8 mouse cellular contexts compared by ENCODE assay signal in genomic region chr10:85184964-85185608, GRCm38 (mm10). TPM values are rescaled to one million over a fixed set of nuclear protein-coding genes. Genes with fewer than 3 reads are reported as not detected.
A peak's percentile ranks its signal among the peaks of the same experiment; 100 is the strongest.
DNase-seq lines count a peak whose midpoint lies in the region; ATAC-seq and TF ChIP-seq lines count a peak whose summit lies in the region.

Gene Cry1 (minus strand): TSS chr10:85185064.

- H3K9me3 ChIP-seq in ES-E14 (ENCODE audit: control insufficient read depth, insufficient read depth, low read depth, low read length) = no peaks in the 10 kb centered on the region
- H3K9me3 ChIP-seq in forebrain, embryonic 16.5 days (ENCODE audit: control insufficient read depth, low read length) = no peaks in the 10 kb centered on the region
- H3K9me3 ChIP-seq in neural tube, embryonic 14.5 days (ENCODE audit: control insufficient read depth, low read length) = no peaks in the 10 kb centered on the region

- DNase-seq in ES-E14 (ENCODE audit: low read depth, low spot score) = peak; percentile 91
- DNase-seq in cerebellum, adult 18-20 months = peak; percentile 98 to 99
- peak; percentile 96 to 100 for DNase-seq in heart, postnatal 36 days
- peak; percentile 96 to 98 for DNase-seq in layer of hippocampus, adult 18-20 months (ENCODE audit: low spot score in 2 of 2)
- peak; percentile 97 for DNase-seq in lung, adult 18-20 months

- peaks cover 2% of the 10 kb centered on the region; the same call in 1 of the 2 replicates for H3K36me3 ChIP-seq in ES-E14 (ENCODE audit: control insufficient read depth, insufficient read depth, low read length, poor library complexity, severe bottlenecking)
- no peaks in the 10 kb centered on the region for H3K36me3 ChIP-seq in forebrain, embryonic 16.5 days (ENCODE audit: control insufficient read depth, insufficient read depth)
- no peaks in the 10 kb centered on the region for H3K36me3 ChIP-seq in neural tube, embryonic 14.5 days (ENCODE audit: control insufficient read depth, insufficient read depth, low read length)
- H3K36me3 ChIP-seq in testis, adult 2 months (ENCODE audit: control insufficient read depth, insufficient read depth, low read length) = no peaks in the 10 kb centered on the region

- no peak for TF ChIP-seq CTCF in testis, adult 2 months (IDR thresholded peaks at IDR 0.05; ENCODE audit: control insufficient read depth, insufficient read depth, insufficient replicate concordance, low read depth, low read length)

- under 1% methylated on average over 72 of the region's 75 CpGs for WGBS in forebrain, embryonic 16.5 days
- WGBS in neural tube, embryonic 14.5 days = under 1% methylated on average over 68 of the region's 75 CpGs

- intact Hi-C loops in heart, postnatal 36 days (cut with DNase I) = loop anchor here (1.0 to 2.0 kb wide), 2 partner anchors 31 to 80 kb away; no protein-coding TSS in a partner anchor

- H3K4me1 ChIP-seq in ES-E14 (ENCODE audit: control insufficient read depth in 2 of 2, insufficient read depth in 2 of 2, low read length in 2 of 2, poor library complexity in 1 of 2) = no peaks in the 10 kb centered on the region
- peaks cover 15% of the 10 kb centered on the region for H3K4me1 ChIP-seq in forebrain, embryonic 16.5 days (replicated peaks; ENCODE audit: control insufficient read depth, insufficient read depth, low read length)
- H3K4me1 ChIP-seq in neural tube, embryonic 14.5 days (ENCODE audit: control insufficient read depth, insufficient read depth, low read length) = peaks cover 11% of the 10 kb centered on the region; the same call in 1 of the 2 replicates
- peaks cover 6% of the 10 kb centered on the region for H3K4me1 ChIP-seq in testis, adult 2 months (ENCODE audit: control insufficient read depth, insufficient read depth, low read length)

- peak; percentile 50 for TF ChIP-seq POLR2A in testis, adult 2 months (IDR thresholded peaks at IDR 0.05; ENCODE audit: control insufficient read depth, low read depth, low read length)

- H3K4me2 ChIP-seq in forebrain, embryonic 16.5 days (ENCODE audit: low read length) = peak within 1 kb of the TSS; percentile 96
- peak within 1 kb of the TSS; percentile 98 for H3K4me2 ChIP-seq in neural tube, embryonic 14.5 days (ENCODE audit: low read depth, low read length)

- peak within 1 kb of the TSS; percentile 84 to 97 for H3K4me3 ChIP-seq in ES-E14 (ENCODE audit: insufficient read depth in 1 of 2, low read depth in 1 of 2, low read length in 2 of 2, poor library complexity in 1 of 2, severe bottlenecking in 1 of 2)
- peak within 1 kb of the TSS; percentile 90 for H3K4me3 ChIP-seq in forebrain, embryonic 16.5 days (replicated peaks; ENCODE audit: low read length)
- peak within 1 kb of the TSS; percentile 96 for H3K4me3 ChIP-seq in neural tube, embryonic 14.5 days (ENCODE audit: low read depth, low read length)
- peak within 1 kb of the TSS; percentile 94 for H3K4me3 ChIP-seq in testis, adult 2 months (ENCODE audit: control insufficient read depth, low read depth, low read length)

- in situ Hi-C loops in ES-E14 (cut with MboI; ENCODE audit: low sequenced_read_pairs in 2 of 2, unreplicated experiment in 2 of 2) = no loop called here

- peak within 1 kb of the TSS; percentile 68 for H3K27ac ChIP-seq in ES-E14 (ENCODE audit: insufficient read depth, low read depth, low read length, poor library complexity, severe bottlenecking)
- H3K27ac ChIP-seq in forebrain, embryonic 16.5 days (ENCODE audit: low read length) = peak within 1 kb of the TSS; percentile 94
- H3K27ac ChIP-seq in neural tube, embryonic 14.5 days (ENCODE audit: low read depth, low read length) = peak within 1 kb of the TSS; percentile 92
- H3K27ac ChIP-seq in testis, adult 2 months (ENCODE audit: control insufficient read depth, insufficient read depth, low read depth, low read length) = peak within 1 kb of the TSS; percentile 95

- H3K9ac ChIP-seq in ES-E14 (ENCODE audit: insufficient read depth, low read depth, low read length, poor library complexity, severe bottlenecking) = peak within 1 kb of the TSS; percentile 92
- peak within 1 kb of the TSS; percentile 81 for H3K9ac ChIP-seq in forebrain, embryonic 16.5 days (replicated peaks; ENCODE audit: low read depth, low read length)
- peak within 1 kb of the TSS; percentile 83 for H3K9ac ChIP-seq in neural tube, embryonic 14.5 days (replicated peaks; ENCODE audit: low read depth, low read length)

- H3K27me3 ChIP-seq in forebrain, embryonic 16.5 days (replicated peaks; ENCODE audit: control insufficient read depth, insufficient read depth, low read length) = no peaks in the 10 kb centered on the region
- no peaks in the 10 kb centered on the region for H3K27me3 ChIP-seq in neural tube, embryonic 14.5 days (ENCODE audit: control insufficient read depth, insufficient read depth, low read length)
- H3K27me3 ChIP-seq in testis, adult 2 months (ENCODE audit: control insufficient read depth, insufficient read depth, low read length) = no peaks in the 10 kb centered on the region

- peak; percentile 95 for ATAC-seq in forebrain, embryonic 16.5 days
- peak; percentile 96 for ATAC-seq in neural tube, embryonic 14.5 days (ENCODE audit: low read depth)

TF ChIP-seq in ES-E14, 5 proteins besides CTCF, POLR2A, EP300 and RAD21:
- TF ChIP-seq HCFC1 (IDR thresholded peaks at IDR 0.05; ENCODE audit: borderline replicate concordance, insufficient read depth, low read length) = peak; percentile 35; the same call in 1 of the 2 replicates
- TF ChIP-seq ZNF384 (IDR thresholded peaks at IDR 0.05; ENCODE audit: low read depth, low read length) = no peak
TF ChIP-seq in ES-E14: peak in this region for 1.

RNA-seq across cellular contexts. Expression of gene Cry1, which starts in this region (rescaled TPM):
- total RNA-seq in ES-E14 (2012; rRNA removed) = 21.2 and 23.4 TPM in 2 replicates
- polyA plus RNA-seq in forebrain, embryonic 16.5 days (2015; fragmentation: Nextera tagmentation; extraction: Ambion mirVana) = 33.7 and 38.2 TPM in 2 replicates
- total RNA-seq in heart, postnatal 36 days (2021) = 10 to 100 TPM in 1 of 2 experiments, 1 to 10 TPM in 1; 9.0 to 11.3 TPM
- 10 to 100 TPM; 18.5 to 19.6 TPM for total RNA-seq in layer of hippocampus, adult 18-20 months (2021)
- polyA plus RNA-seq in neural tube, embryonic 14.5 days (2014; fragmentation: Nextera tagmentation; extraction: Ambion mirVana) = 33.0 and 40.3 TPM in 2 replicates
- 17.2 and 18.3 TPM in 2 replicates for polyA plus RNA-seq in testis, adult 2 months (2012; rRNA removed)

Comparison
In these comparisons a context has a peak if more than half of its experiments do, and no peak if none do; other contexts are left out.
1. Peak in every context shown above with its lines: DNase-seq, ATAC-seq, H3K4me3 ChIP-seq and H3K27ac ChIP-seq.